Mouse (Mus musculus): Measurements from ENCODE around the gene Urb2.
"Not testable (repeated sequence)": the region's sequence is repeated elsewhere in the genome, so short reads cannot be mapped to it uniquely, and the experiment has no call there.

The Urb2 gene

DNA sequence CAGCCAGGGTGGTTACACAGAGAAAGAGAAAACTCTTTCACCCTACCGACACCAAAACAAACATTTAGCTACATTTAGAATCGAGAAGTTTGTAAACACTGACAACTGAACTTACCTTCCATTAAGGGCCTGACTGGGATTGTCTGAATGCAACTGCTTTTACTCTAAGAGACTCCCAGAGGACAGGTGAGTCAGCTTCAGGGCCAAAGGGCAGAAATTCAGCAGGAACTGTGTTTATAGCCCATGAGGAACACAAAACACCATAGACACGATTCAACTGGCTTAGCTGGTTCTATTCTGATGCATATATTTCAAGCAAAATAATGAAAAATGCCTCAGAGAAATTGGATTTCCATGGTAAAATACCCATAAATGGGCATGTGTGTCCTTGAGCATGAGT is 6.6 kb upstream of the Urb2 start:
- no peak for DNase-seq

- peak in 1 of 2 experiments; percentile 8 for DNase-seq
These were observed 1.5 kb upstream of the Urb2 start for GRCm38 (mm10) chr8:124019782-124020181.

DNA sequence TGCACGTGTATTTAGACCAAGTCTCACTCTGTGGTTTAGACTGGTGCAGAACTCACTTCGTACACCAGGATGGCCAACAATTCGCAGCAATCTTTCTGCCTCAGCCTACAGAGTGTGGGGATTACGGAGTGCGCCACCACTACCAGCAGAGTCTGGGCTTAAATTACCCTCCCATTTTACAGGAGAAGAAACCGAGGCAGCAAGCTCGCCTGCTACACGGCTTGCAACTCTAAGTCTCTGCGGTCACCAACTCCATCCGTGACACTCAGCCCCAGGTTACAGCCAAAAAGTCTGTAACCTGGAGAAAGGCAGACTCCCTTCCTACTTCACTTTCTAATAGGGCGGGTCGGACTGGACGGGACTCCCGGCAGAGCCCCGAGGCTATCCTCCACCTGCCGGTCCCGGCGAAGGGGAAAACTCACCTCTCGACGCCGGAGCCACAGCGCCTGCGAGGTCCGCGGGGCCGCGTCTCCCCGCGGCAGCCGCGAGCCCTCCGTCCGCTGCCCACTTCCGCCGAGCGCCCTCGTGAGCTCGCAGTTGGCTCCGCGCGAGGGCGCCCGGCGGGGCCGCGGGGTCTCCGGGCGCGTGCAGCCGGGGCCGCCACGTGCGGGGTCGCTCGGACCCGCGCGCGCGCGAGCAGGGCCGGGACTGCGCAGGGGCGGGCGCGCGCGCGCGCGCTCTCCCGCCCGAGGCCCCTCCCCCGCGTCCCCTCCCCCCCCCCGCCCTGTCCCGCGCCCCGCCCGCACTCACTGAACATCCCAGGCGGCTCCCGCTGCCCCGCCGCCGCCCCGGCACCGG is 670 bp upstream of the Urb2 start:
- DNase-seq: peak; percentile 49 to 62

DNA sequence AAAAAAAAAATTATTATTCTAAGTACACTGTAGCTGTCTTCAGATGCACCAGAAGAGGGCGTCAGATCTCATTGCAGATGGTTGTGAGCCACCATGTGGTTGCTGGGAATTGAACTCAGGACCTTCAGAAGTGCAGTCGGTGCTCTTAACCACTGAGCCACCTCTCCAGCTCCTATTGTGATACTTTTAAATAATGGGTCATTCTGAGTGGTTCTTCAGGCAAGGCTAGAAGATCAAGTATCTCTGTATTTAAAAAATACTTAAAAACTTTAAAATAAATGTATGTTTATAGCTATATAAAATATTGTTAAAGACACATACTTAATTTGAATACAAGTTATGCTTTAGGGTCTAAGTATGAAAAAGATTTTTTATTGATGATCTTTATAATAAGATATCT is 5.0 kb downstream of the Urb2 start:
- not testable (repeated sequence) for DNase-seq

DNA sequence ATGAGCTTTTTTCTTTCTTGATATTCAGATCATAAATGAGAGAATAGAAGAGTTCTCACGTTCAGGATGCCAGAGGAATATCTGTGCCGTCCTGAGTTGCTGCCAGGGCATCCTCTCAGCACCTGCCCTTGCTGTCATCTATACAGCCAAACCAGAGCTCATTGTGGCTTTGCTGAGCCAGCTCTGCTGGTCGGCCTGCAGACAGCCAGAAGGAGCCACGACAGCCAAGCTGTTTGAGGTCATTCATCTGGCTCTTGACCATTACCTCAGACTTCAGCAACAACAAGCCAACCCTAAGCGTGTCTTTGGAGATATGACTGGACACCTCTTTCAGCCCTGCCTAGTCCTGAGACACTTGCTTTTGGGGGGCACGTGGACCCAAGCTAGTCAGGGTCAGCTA is 6.5 kb downstream of the Urb2 start:
- DNase-seq: no peak

DNA sequence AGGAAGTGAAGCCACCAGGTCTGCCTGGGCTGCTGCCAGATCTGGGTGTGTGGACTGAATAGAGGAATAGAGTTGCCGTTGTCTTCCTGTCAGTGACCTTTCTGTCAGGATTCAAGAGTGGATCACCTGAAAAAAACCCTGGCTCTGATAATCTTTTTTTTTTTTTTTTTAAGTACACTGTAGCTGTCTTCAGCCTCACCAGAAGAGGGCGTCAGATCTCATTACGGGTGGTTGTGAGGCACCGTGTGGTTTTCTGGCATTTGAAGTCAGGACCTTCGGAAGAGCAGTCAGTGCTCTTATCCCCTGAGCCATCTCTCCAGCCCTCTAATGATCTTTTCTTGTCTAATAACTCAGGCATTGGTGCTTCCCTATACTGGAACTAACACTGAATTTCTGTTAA is 12.1 kb downstream of the Urb2 start:
- no peak for DNase-seq

DNA sequence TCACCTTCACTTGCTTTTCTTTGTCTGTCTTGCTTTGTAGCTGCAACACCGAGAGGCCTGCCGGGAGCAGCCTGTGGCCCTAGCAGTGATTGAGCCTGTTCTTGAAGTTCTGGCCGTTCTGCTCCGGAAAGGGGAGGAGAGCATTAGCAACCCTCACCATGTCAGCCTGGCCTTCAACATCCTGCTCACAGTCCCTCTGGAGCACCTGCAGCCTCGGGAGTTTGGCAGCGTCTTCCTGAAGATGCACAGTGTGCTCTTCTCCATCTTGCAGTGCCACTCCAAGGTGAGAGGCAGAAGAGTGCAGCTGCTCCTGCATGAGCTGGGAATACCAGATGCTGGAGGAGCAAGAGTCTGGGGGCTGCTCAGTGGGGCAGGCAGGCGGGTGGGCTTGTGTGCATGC is 16.8 kb downstream of the Urb2 start:
- DNase-seq: no peak

DNA sequence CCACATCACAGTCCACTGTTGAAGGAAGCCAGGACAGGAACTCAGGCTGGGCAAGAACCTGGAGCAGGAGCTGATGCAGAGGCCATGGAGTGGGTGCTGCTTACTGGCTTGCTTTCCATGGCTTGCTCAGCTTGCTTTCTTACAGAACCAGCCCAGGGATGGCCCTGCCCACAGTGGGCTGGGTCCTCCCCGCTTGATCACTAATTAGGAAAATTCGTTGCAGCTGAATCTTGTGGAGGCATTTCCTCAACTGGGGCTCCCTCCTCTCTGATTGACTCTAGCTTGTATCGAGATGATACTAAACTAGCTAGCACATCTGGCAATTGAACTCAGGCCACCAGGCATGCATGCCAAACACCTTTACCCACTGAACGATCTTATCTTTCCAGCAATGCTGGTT is 18.0 kb downstream of the Urb2 start:
- no peak for DNase-seq

GRCm38 (mm10) chr8:124042201-124042600 is 20.9 kb downstream of the Urb2 start:
- no peak for DNase-seq

GRCm38 (mm10) chr8:124044421-124044820 is 23.1 kb downstream of the Urb2 start:
- DNase-seq: no peak

GRCm38 (mm10) chr8:124044931-124045330 is 23.6 kb downstream of the Urb2 start:
- DNase-seq: no peak

DNA sequence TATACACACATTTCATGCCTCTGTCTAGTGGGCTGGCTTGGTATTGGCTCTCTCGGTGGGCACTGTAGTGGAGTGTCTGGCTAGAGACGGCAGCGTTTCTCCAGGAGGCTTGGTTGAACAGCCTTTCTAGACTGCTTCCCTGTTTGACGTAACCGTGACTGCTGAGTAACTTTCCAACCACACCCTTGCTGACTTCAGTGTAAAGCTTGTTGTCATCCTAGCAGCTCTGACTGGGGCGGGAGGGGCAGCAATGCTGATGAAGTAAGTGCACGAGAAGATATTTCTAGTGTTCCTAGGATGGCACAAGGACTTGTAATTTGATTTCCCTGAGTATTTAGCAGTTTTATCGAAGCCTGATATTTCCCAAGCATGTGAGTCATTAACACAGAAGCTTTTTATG is 24.5 kb downstream of the Urb2 start:
- DNase-seq: no peak

GRCm38 (mm10) chr8:124052110-124052509 is 30.8 kb downstream of the Urb2 start:
- DNase-seq: peak; percentile 43 to 69

GRCm38 (mm10) chr8:124052568-124052967 is 31.3 kb downstream of the Urb2 start:
- DNase-seq: no peak

DNA sequence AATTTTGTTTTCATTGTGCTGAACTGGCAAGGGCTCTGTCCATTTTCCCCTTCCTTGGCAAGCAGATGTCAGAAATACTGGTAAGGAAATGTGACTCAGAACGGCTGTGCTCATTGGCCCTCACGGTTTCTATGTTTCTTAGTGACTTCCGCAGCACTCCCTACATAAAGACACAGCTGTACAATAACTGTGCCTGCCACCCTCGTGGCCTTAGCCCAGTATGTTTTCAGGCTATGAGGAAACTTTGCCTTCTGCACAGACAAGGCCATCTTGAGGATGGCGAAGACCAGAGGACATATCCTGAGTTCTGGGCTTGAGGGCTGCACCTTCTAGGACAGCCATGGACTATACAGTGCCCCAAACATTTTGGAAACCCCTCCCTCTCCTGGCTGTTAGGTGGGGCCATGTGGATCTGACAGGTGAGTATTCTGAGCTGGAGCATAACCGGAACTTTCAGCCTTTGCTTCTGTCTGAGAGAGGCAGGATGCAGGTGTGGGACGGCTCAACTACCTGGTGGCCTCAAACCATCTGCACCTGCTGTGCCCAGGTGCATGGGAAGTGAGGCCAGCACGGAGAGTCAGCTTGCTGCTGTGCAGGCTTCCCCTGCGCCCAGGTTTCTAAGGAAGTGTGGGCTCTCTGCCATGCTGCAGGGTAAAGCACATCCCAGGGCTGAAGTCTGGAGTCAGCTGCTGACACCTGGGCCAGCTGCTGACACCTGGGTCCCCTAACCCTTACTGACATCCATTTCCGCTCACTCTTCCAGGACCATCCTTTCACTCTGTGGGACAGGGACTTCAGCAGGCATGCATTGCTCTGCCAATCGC is 35.7 kb downstream of the Urb2 start:
- DNase-seq: no peak

DNA sequence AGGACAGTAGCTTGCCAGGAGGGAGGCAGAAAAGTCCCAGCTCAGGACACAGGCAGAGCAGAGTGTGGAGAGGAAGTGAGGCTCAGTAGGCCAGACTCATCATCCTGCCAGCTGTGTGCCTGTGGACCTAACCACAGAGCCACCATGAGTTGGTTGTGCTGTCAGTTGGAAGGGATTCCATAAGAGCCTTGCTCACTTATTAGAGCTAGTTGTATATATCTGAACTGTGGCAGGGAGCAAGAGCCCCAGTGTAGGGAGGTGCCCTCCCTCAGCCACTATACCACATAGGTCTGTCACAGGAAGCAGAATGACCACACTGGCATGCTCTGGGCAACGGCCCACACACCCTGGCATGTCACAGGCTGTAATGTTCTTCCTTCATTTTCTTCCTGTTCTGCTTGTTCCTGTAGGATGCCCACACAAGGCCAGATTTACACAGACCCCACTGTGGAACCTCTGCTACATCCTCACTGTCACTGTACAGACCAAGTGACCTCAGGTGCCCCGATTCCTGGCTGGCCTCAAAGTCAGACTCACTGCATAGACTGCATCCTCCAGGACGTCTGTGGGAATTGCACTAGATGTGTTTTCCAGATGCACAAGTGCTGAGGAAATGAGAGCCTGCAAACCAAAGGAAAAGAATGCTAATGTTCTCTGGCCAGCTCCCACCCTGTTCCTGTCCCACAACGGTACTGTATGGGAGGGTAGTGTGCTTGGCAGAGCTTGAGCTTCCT is 45.2 kb downstream of the Urb2 start:
- no peak for DNase-seq

DNA sequence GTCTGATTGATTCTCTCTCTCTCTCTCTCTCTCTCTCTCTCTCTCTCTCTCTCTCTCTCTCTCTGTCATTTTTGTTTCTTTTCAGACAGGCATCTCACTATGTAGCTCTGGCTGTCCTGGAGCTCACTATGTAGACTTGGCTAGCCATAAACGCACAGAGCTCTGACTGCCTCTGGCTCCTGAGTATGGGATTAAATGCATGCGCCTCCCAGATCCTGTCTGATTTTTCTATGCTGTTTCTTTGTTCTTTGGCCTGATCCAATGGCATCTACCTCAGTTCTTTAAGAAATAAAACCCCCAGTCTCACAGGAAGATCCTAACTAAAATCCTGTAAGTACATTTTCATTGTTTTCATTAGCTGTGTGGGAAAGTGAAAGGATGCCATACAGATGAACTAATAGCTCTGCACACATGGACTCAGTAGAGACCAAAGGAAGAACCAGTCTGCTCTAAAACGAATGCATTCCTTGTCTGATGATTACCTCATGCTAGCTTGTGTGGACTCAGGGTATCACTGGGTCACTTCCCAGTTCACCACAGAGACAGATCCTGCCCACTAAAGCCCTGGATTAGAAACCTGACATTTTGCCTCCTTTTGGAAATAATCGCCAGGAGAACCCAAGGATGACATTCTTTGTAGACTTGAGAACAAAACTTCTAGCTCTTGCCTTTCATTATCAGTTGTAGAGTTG is 45.9 kb downstream of the Urb2 start:
- no peak for DNase-seq

GRCm38 (mm10) chr8:124070363-124071324 is 49.3 kb downstream of the Urb2 start:
- DNase-seq: no peak

DNA sequence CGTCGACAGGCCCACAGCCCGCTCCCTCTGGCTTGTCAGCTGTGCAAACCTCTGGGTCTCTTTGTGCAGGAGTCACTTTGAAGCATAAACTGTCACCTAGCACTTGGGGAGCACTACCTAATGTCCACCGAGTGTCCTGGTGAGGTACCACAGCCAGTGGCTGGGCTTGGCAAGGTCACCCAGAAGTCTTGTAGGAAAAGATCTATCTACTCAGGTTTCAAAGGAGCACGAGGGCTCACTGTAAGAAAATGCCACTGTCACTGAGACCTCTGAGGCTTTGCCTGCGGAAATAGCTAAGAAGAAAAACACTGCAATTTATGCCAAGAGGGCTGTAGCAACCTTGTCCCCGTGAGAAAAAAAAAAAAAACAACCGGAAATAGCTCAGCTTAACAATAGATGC is 54.7 kb downstream of the Urb2 start:
- no peak for DNase-seq

DNA sequence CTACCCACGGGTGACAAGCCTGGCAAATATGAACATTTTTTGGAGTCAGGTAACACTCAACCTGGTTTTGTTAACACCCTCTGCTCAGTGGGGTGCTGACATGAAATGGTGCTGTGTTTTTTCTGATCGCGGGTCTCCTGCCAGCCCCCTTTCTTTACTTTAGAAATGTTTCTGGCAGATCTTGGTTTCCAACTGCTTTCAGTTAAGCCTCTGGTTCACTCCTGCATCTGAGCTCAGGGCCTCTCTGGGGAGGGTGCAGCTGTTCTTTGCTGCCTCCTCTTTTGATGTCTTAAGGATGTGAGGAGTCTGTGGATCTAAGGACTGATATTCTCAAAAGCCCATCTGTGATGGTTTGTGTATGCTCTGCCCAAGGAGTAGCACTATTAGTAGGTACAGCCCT is 55.1 kb downstream of the Urb2 start:
- DNase-seq: no peak

DNA sequence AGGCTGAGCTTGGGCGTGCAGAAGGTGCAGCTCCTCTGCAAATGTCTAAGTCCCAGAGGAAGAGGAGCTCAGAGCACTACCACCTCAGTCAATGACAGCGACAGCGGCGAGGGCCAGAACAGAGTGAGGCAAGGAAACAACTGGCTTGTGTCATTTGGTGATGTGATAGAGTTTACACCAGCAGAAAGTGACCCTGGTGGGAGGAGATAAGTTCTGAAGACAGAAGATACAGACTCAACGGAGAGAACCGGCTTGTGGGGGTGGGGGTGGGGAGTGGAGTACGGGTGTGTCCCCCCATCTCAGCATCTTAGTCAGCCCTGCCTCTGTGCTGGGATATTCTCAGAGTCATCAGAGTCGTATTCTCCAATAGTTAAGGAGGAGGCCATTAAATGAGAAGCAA is 56.1 kb downstream of the Urb2 start:
- DNase-seq: no peak

- DNase-seq: no peak
These were observed 56.7 kb downstream of the Urb2 start for GRCm38 (mm10) chr8:124077998-124078397.
